In the genomic region with DNA sequence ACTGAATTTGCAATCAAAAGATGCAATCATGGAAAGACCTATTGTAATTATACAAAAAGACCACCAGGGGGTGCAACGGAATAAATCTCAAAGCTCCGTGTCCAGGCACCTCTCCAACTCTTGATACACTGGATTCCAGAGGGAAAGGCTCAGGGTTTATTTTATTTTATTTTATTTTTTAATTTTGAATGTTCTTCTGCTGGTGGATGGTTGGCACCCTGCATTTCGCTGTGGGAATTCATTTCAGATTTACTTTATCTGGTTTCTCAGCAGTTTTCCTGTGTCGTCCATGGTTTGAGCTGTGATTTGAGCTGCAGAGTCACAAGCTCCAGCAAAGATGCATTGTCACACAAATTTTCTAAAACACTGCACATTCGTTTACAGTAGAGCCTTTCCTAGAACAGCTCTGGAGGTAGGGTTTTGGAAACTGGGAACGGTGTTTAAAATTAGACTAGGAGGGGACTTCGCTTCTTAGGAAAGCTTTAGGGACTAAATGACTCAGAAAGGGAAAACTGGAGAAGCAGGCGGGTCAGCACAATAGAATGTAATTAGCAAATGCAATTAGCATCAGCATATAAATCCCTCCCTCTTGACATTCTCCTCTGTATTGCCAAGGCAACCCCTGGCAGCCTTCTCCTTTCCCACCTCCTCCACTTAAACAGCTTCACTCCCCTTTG, we compare ENCODE assay signal across 9 mouse cellular contexts. TPM values are rescaled to one million over a fixed set of nuclear protein-coding genes. Genes with fewer than 3 reads are reported as not detected.
DNase-seq lines count a peak whose midpoint lies in the region; ATAC-seq and TF ChIP-seq lines count a peak whose summit lies in the region.
"Had no signal": no experiment of that assay in that cellular context is flagged by ENCODE, and none has a peak within 500 bp of the region (broad histone marks: within the 10 kb centered on the region; RNA-seq: fewer than 3 reads in every experiment).

No protein-coding gene starts in this region.

- H3K27me3 ChIP-seq in forebrain, postnatal 0 days (ENCODE audit: insufficient read depth, low read length) = no peaks in the 10 kb centered on the region
- H3K27me3 ChIP-seq in intestine, embryonic 15.5 days (replicated peaks) = no peaks in the 10 kb centered on the region
- no peaks in the 10 kb centered on the region for H3K27me3 ChIP-seq in limb, embryonic 12.5 days

- peak; percentile 34 to 47 for DNase-seq in cerebellum, adult 18-20 months
- peak; percentile 3 for DNase-seq in c-Kit-positive CD71-positive TER-119-positive erythroid progenitor cells, embryonic 14.5 days (ENCODE audit: low spot score)
- DNase-seq in forebrain, postnatal 0 days = peak; percentile 85
- peak; percentile 78 for DNase-seq in retina, postnatal 1 day

- WGBS in forebrain, postnatal 0 days = 2% methylated on average over 8 of the region's 8 CpGs
- 17% methylated on average over 8 of the region's 8 CpGs for WGBS in intestine, embryonic 15.5 days
- 13% methylated on average over 8 of the region's 8 CpGs for WGBS in limb, embryonic 12.5 days

- peak overlapping the region; percentile 31 for H3K4me3 ChIP-seq in forebrain, postnatal 0 days (ENCODE audit: low read depth, low read length)
- no peak overlapping the region for H3K4me3 ChIP-seq in intestine, embryonic 15.5 days (replicated peaks)
- no peak overlapping the region for H3K4me3 ChIP-seq in limb, embryonic 12.5 days (replicated peaks)

- peak overlapping the region; percentile 43 for H3K4me2 ChIP-seq in forebrain, postnatal 0 days (ENCODE audit: low read depth)
- H3K4me2 ChIP-seq in intestine, embryonic 15.5 days (replicated peaks) = peak overlapping the region; percentile 30; the same call in 1 of the 2 replicates
- H3K4me2 ChIP-seq in limb, embryonic 12.5 days = peak overlapping the region; percentile 22; the same call in 1 of the 2 replicates

- no peaks in the 10 kb centered on the region for H3K9me3 ChIP-seq in forebrain, postnatal 0 days (ENCODE audit: low read length)
- no peaks in the 10 kb centered on the region for H3K9me3 ChIP-seq in intestine, embryonic 15.5 days
- no peaks in the 10 kb centered on the region for H3K9me3 ChIP-seq in limb, embryonic 12.5 days

- H3K9ac ChIP-seq in forebrain, postnatal 0 days = peak overlapping the region; percentile 4; the same call in 1 of the 2 replicates
- no peak overlapping the region for H3K9ac ChIP-seq in intestine, embryonic 15.5 days
- no peak overlapping the region for H3K9ac ChIP-seq in limb, embryonic 12.5 days (replicated peaks)

- H3K27ac ChIP-seq in forebrain, postnatal 0 days (ENCODE audit: low read depth, low read length) = peak overlapping the region; percentile 64
- H3K27ac ChIP-seq in intestine, embryonic 15.5 days = no peak overlapping the region
- H3K27ac ChIP-seq in limb, embryonic 12.5 days = no peak overlapping the region

- ATAC-seq in cerebellum, adult (ENCODE audit: insufficient number of reproducible peaks, low FRiP score, low TSS enrichment) = no peak
- ATAC-seq in forebrain, postnatal 0 days = peak; percentile 94
- 0 out of 2 replicates have a peak, but pooled peaks have one; percentile 47 for ATAC-seq in intestine, embryonic 15.5 days
- no peak for ATAC-seq in limb, embryonic 12.5 days (ENCODE audit: insufficient number of reproducible peaks, insufficient read depth, low FRiP score, low TSS enrichment, low read depth)
- ATAC-seq in erythroid progenitor cell, adult 5-6 weeks (replicated peaks; ENCODE audit: low FRiP score, poor library complexity, severe bottlenecking) = no peak

- 0 out of 2 replicates have a peak, but pooled peaks cover 6% of the 10 kb centered on the region for H3K4me1 ChIP-seq in forebrain, postnatal 0 days (ENCODE audit: insufficient read depth)
- no peaks in the 10 kb centered on the region for H3K4me1 ChIP-seq in intestine, embryonic 15.5 days (replicated peaks)
- H3K4me1 ChIP-seq in limb, embryonic 12.5 days (replicated peaks) = no peaks in the 10 kb centered on the region

- peak; percentile 64 for TF ChIP-seq CTCF in forebrain, postnatal 0 days (IDR thresholded peaks at IDR 0.05; ENCODE audit: low read depth)

- no peaks in the 10 kb centered on the region for H3K36me3 ChIP-seq in forebrain, postnatal 0 days (ENCODE audit: insufficient read depth)
- no peaks in the 10 kb centered on the region for H3K36me3 ChIP-seq in intestine, embryonic 15.5 days
- H3K36me3 ChIP-seq in limb, embryonic 12.5 days = no peaks in the 10 kb centered on the region
- H3K36me3 ChIP-seq: G1E had no signal

RNA-seq across cellular contexts. Expression of gene Dgkb, which starts 43.7 kb away (rescaled TPM):
- total RNA-seq in forebrain, postnatal 0 days (2014; rRNA removed) = 8.8 and 13.5 TPM in 2 replicates
- 5.3 and 9.9 TPM in 2 replicates for polyA plus RNA-seq in forebrain, postnatal 0 days (2015; fragmentation: Nextera tagmentation; extraction: Ambion mirVana)
- 4.7 and 6.2 TPM in 2 replicates for polyA plus RNA-seq in intestine, embryonic 15.5 days (2015; fragmentation: Nextera tagmentation; extraction: Ambion mirVana)
- polyA plus RNA-seq in limb, embryonic 12.5 days (2016; fragmentation: Nextera tagmentation; extraction: Ambion mirVana) = 0.19 and 0.38 TPM in 2 replicates
- not detected in 2 replicates for total RNA-seq in erythroid progenitor cell, adult 5-6 weeks (2015; ENCODE audit: low replicate concordance)
- total RNA-seq in erythroid progenitor cell, adult 5-6 weeks (2017; ENCODE audit: low replicate concordance) = not detected in 2 replicates
- polyA plus RNA-seq: G1E had no signal

Comparison
In these comparisons a context has a peak if more than half of its experiments do, and no peak if none do; other contexts are left out.
1. DNase-seq: peak in every context shown above with its lines; median percentile 85 in forebrain, postnatal 0 days; 78 in retina, postnatal 1 day; 40 in cerebellum, adult 18-20 months; 3 in c-Kit-positive CD71-positive TER-119-positive erythroid progenitor cells, embryonic 14.5 days.
2. ATAC-seq: peak in forebrain, postnatal 0 days (single experiment) and intestine, embryonic 15.5 days (single experiment); none in cerebellum, adult (single experiment), limb, embryonic 12.5 days (single experiment) and erythroid progenitor cell, adult 5-6 weeks (single experiment).
3. Peak in every context shown above with its lines, with median percentiles within 50 percentile points of each other: H3K4me2 ChIP-seq.